Mouse (Mus musculus): Measurements from ENCODE around the gene Scarb1. TPM values are rescaled to one million over a fixed set of nuclear protein-coding genes. Genes with fewer than 3 reads are reported as not detected.

Gene Scarb1
- polyA plus RNA-seq, 1 experiment: 16.8 TPM

GRCm38 (mm10) chr5:125245534-125246151, 95.3 kb downstream of the Scarb1 start:
- H3K27ac ChIP-seq (ENCODE audit: insufficient read depth, low read length): no peak overlapping the region
- 4% methylated on average over 27 of the region's 27 CpGs for WGBS
- peaks cover 28% of the 10 kb centered on the region for H3K4me1 ChIP-seq (ENCODE audit: control insufficient read depth, insufficient read depth, low read length)
- H3K27me3 ChIP-seq (ENCODE audit: control insufficient read depth, insufficient read depth, low read length): no peaks in the 10 kb centered on the region
- peak overlapping the region; percentile 4 for H3K4me3 ChIP-seq (replicated peaks; ENCODE audit: insufficient read depth, low read depth, low read length)
- no peak for TF ChIP-seq CTCF (IDR thresholded peaks at IDR 0.05; ENCODE audit: borderline replicate concordance, insufficient read depth, low read depth, low read length)
- no peak for TF ChIP-seq POLR2A (IDR thresholded peaks at IDR 0.05; ENCODE audit: borderline replicate concordance, insufficient read depth, low read length)
- DNase-seq: peak; percentile 56 to 61

DNA sequence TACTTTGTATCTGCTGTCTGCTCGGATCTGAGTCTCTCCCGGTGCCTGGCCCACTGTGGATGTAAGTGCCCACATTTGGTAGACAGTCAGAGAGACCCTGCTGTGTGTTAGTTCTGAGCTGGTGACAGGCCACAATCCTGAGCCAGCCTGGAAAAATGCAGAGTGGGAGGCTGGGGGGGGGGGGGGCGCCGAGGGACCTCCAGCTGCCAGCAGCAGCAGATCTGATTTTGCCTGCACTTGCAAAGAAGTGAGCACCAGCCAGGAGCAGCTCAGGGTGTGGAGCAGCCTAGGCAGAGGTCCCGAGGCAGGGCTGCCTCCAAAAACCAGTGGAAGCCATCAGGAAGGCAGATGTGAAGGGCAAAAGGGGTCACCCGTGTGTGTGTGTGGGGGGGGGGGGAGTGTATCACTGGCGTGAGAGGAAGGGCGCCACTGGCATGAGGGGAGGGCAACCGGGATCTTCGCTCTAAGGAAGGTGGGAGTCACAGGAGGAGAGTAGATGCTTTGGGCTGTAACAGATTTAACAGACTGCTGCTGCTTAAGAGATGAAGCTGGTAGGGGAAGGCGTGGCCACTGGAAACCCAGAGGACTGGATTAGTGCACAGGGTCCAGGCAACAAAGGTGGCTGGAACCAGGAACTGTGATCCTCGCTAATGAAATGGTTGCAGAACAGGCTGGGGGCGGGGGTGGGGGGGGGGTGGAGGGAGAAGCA, 95.9 kb downstream of the Scarb1 start:
- TF ChIP-seq POLR2A (IDR thresholded peaks at IDR 0.05; ENCODE audit: borderline replicate concordance, insufficient read depth, low read length): no peak
- TF ChIP-seq CTCF (IDR thresholded peaks at IDR 0.05; ENCODE audit: borderline replicate concordance, insufficient read depth, low read depth, low read length): no peak
- WGBS: 35% methylated on average over 13 of the region's 13 CpGs
- Histone ChIP-seq H3K27me3 (ENCODE audit: control insufficient read depth, insufficient read depth, low read length) (no peaks in the 10 kb centered on the region), H3K4me1 (ENCODE audit: control insufficient read depth, insufficient read depth, low read length) (peaks cover 32% of the 10 kb centered on the region), H3K27ac (ENCODE audit: insufficient read depth, low read length) (no peak overlapping the region), H3K4me3 (replicated peaks; ENCODE audit: insufficient read depth, low read depth, low read length) (no peak overlapping the region)
- no peak for DNase-seq

- no peak for TF ChIP-seq CTCF (IDR thresholded peaks at IDR 0.05; ENCODE audit: borderline replicate concordance, insufficient read depth, low read depth, low read length)
- TF ChIP-seq POLR2A (IDR thresholded peaks at IDR 0.05; ENCODE audit: borderline replicate concordance, insufficient read depth, low read length): no peak
- Histone ChIP-seq H3K27me3 (ENCODE audit: control insufficient read depth, insufficient read depth, low read length) (no peaks in the 10 kb centered on the region), H3K27ac (ENCODE audit: insufficient read depth, low read length) (no peak overlapping the region), H3K4me3 (replicated peaks; ENCODE audit: insufficient read depth, low read depth, low read length) (no peak overlapping the region), H3K4me1 (ENCODE audit: control insufficient read depth, insufficient read depth, low read length) (peaks cover 32% of the 10 kb centered on the region)
- 58% methylated on average over 6 of the region's 6 CpGs for WGBS
- DNase-seq: no peak
These were observed 97.0 kb downstream of the Scarb1 start for GRCm38 (mm10) chr5:125243928-125244327.

GRCm38 (mm10) chr5:125242111-125242510, 98.8 kb downstream of the Scarb1 start:
- Histone ChIP-seq H3K4me3 (replicated peaks; ENCODE audit: insufficient read depth, low read depth, low read length) (no peak overlapping the region), H3K27ac (ENCODE audit: insufficient read depth, low read length) (no peak overlapping the region), H3K4me1 (ENCODE audit: control insufficient read depth, insufficient read depth, low read length) (peaks cover 32% of the 10 kb centered on the region), H3K27me3 (ENCODE audit: control insufficient read depth, insufficient read depth, low read length) (no peaks in the 10 kb centered on the region)
- DNase-seq: peak; percentile 78 to 81
- 28% methylated on average over 7 of the region's 7 CpGs for WGBS
- TF ChIP-seq POLR2A (IDR thresholded peaks at IDR 0.05; ENCODE audit: borderline replicate concordance, insufficient read depth, low read length) (no peak), CTCF (IDR thresholded peaks at IDR 0.05; ENCODE audit: borderline replicate concordance, insufficient read depth, low read depth, low read length) (no peak)

- Histone ChIP-seq H3K27me3 (ENCODE audit: control insufficient read depth, insufficient read depth, low read length) (no peaks in the 10 kb centered on the region), H3K4me3 (replicated peaks; ENCODE audit: insufficient read depth, low read depth, low read length) (no peak overlapping the region), H3K4me1 (ENCODE audit: control insufficient read depth, insufficient read depth, low read length) (peaks cover 32% of the 10 kb centered on the region), H3K27ac (ENCODE audit: insufficient read depth, low read length) (no peak overlapping the region)
- TF ChIP-seq POLR2A (IDR thresholded peaks at IDR 0.05; ENCODE audit: borderline replicate concordance, insufficient read depth, low read length): no peak
- TF ChIP-seq CTCF (IDR thresholded peaks at IDR 0.05; ENCODE audit: borderline replicate concordance, insufficient read depth, low read depth, low read length): no peak
- 68% methylated on average over 6 of the region's 7 CpGs for WGBS
- no peak for DNase-seq
These were observed 99.3 kb downstream of the Scarb1 start for GRCm38 (mm10) chr5:125241627-125242026.

DNA sequence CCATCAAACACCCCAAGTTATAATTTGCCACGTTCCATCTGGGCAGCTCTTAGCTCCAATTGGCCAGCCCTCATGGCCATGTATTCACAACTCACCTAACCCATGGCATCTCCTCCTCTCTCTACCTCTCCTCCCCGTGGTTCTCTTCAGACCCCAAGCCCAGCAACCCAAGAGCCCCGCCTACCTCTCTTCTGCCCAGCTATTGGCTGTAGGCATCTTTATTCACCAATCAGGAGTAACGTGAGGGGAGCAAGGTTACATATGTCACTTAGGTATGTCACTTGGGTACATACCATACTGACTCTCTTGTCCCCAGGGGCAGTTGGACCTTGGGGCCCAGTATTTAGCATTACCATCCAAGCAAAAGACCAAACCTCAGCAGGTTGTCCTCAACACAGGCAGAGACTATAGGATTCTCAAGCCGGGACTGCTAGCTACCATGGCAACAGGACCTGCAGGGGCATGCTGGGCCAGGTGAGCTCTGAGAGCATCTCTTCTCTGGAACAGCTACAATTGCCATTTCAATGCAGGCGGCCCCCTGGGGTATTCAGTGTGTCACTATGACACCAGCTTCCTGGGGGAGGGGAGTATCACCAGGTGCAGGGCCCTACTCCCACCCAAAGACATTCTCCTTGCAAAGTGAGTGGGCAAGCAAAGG, 100.6 kb downstream of the Scarb1 start:
- H3K27ac ChIP-seq (ENCODE audit: insufficient read depth, low read length): no peak overlapping the region
- no peak overlapping the region for H3K4me3 ChIP-seq (replicated peaks; ENCODE audit: insufficient read depth, low read depth, low read length)
- WGBS: 57% methylated on average over 6 of the region's 6 CpGs
- no peaks in the 10 kb centered on the region for H3K27me3 ChIP-seq (ENCODE audit: control insufficient read depth, insufficient read depth, low read length)
- peaks cover 24% of the 10 kb centered on the region for H3K4me1 ChIP-seq (ENCODE audit: control insufficient read depth, insufficient read depth, low read length)
- no peak for DNase-seq
- TF ChIP-seq POLR2A (IDR thresholded peaks at IDR 0.05; ENCODE audit: borderline replicate concordance, insufficient read depth, low read length) (no peak), CTCF (IDR thresholded peaks at IDR 0.05; ENCODE audit: borderline replicate concordance, insufficient read depth, low read depth, low read length) (no peak)

- DNase-seq: no peak
- peaks cover 4% of the 10 kb centered on the region; the same call in 1 of the 2 replicates for H3K4me1 ChIP-seq (ENCODE audit: control insufficient read depth, insufficient read depth, low read length)
- WGBS: 64% methylated on average over 6 of the region's 6 CpGs
- TF ChIP-seq POLR2A (IDR thresholded peaks at IDR 0.05; ENCODE audit: borderline replicate concordance, insufficient read depth, low read length) (no peak), CTCF (IDR thresholded peaks at IDR 0.05; ENCODE audit: borderline replicate concordance, insufficient read depth, low read depth, low read length) (no peak)
- H3K27me3 ChIP-seq (ENCODE audit: control insufficient read depth, insufficient read depth, low read length): no peaks in the 10 kb centered on the region
- H3K27ac ChIP-seq (ENCODE audit: insufficient read depth, low read length): no peak overlapping the region
- H3K4me3 ChIP-seq (replicated peaks; ENCODE audit: insufficient read depth, low read depth, low read length): no peak overlapping the region
These were observed 105.0 kb downstream of the Scarb1 start for GRCm38 (mm10) chr5:125235874-125236273.

All from cerebellum, adult 2 months (tissue).